Mouse (Mus musculus) spleen, postnatal 0 days (tissue): Measurements from ENCODE around the gene Gm49355. TPM values are rescaled to one million over a fixed set of nuclear protein-coding genes. Genes with fewer than 3 reads are reported as not detected.

ENCODE experiments used
- polyA plus RNA-seq: library from polyadenylated mRNA; unstranded; fragments of >200 nt; fragmentation: Nextera tagmentation; extraction: Ambion mirVana; gene quantifications from 2 replicates; pipeline ENCODE4 v1.2.1, GENCODE M21; 2015

The Gm49355 gene
- 0.08 and 0.11 TPM in 2 replicates for polyA plus RNA-seq

GRCm38 (mm10) chr14:12283641-12284040 lies at the start of gene Gm49355:
Gm49355 (plus strand) TSS chr14:12283976.

GRCm38 (mm10) chr14:12284141-12284912 lies 551 bp downstream of the Gm49355 start, which contains the start of gene 3830406C13Rik:
3830406C13Rik (plus strand) TSS chr14:12284173.

GRCm38 (mm10) chr14:12348089-12348488 lies 64.3 kb downstream of the Gm49355 start, which contains the start of gene Fezf2:
Fezf2 (minus strand) TSS chr14:12348189.

Other genes starting within 250 kb of the Gm49355 start
- gene 3830406C13Rik, start 197 bp downstream of the Gm49355 start, polyA plus RNA-seq: 36.2 and 42.4 TPM in 2 replicates
- gene Fezf2, start 64.2 kb downstream of the Gm49355 start, polyA plus RNA-seq: not detected in 2 replicates